Mouse (Mus musculus) liver, embryonic 14.5 days (tissue): Measurements from ENCODE around the gene Itpk1. TPM values are rescaled to one million over a fixed set of nuclear protein-coding genes. Genes with fewer than 3 reads are reported as not detected.

Experiments used
- ATAC-seq: fragments of 200-750 bp; cut with Nextera tagmentation; 2 replicates; pipeline ENCODE4 v1.8.0; 2017; ENCODE audit warnings: moderate number of reproducible peaks, mild to moderate bottlenecking, moderate library complexity; ENCODE audit not compliant: insufficient read depth
- DNase-seq, 3 experiments: peaks; one replicate each; pipeline ENCODE4 v3.0.0-alpha.2; 2012 to 2013; ENCODE audit warnings: low read depth in 3 of 3, low spot score in 3 of 3
- H3K27ac ChIP-seq: fragments of 300-500 bp; sonication (generic); 2 replicates; pipeline ENCODE4 v1.5.1; 2014; ENCODE audit warnings: moderate library complexity, mild to moderate bottlenecking, control low read depth, inconsistent platforms
- H3K27me3 ChIP-seq: fragments of 300-500 bp; sonication (generic); 2 replicates; pipeline ENCODE4 v1.6.1; 2014; ENCODE audit warnings: mild to moderate bottlenecking, low read length, moderate library complexity; ENCODE audit not compliant: control insufficient read depth, insufficient read depth
- H3K36me3 ChIP-seq: fragments of 300-500 bp; sonication (generic); replicated peaks from 2 replicates; pipeline ENCODE4 v1.6.1; 2014; ENCODE audit warnings: low read depth; ENCODE audit not compliant: control insufficient read depth, insufficient read depth
- H3K4me1 ChIP-seq, 2 experiments: fragments of 200-500 bp in 1 of 2; fragments of 300-500 bp in 1 of 2; sonication (generic) in 1 of 2; replicated peaks; 2 replicates each; pipeline ENCODE4 v1.6.1; 2012 to 2014; ENCODE audit warnings: antibody characterized with exemption in 1 of 2, inconsistent platforms in 1 of 2, low read length in 1 of 2; ENCODE audit not compliant: control insufficient read depth in 2 of 2, insufficient read depth in 2 of 2
- H3K4me2 ChIP-seq: fragments of 300-500 bp; sonication (generic); 2 replicates; pipeline ENCODE4 v1.6.1; 2014; ENCODE audit warnings: low read depth, mild to moderate bottlenecking, control low read depth, moderate library complexity
- H3K4me3 ChIP-seq, 2 experiments: fragments of 200-500 bp in 1 of 2; fragments of 300-500 bp in 1 of 2; sonication (generic) in 1 of 2; 2 replicates each; pipeline ENCODE4 v1.5.1; 2012 to 2014; ENCODE audit warnings: low read depth in 2 of 2, low read length in 2 of 2, mild to moderate bottlenecking in 2 of 2, control low read depth in 1 of 2, inconsistent platforms in 1 of 2, moderate library complexity in 1 of 2; ENCODE audit not compliant: insufficient read depth in 1 of 2
- H3K9ac ChIP-seq: fragments of 300-500 bp; sonication (generic); replicated peaks from 2 replicates; pipeline ENCODE4 v1.6.1; 2014; ENCODE audit warnings: mild to moderate bottlenecking, control low read depth, moderate library complexity
- H3K9me3 ChIP-seq: fragments of 300-500 bp; sonication (generic); 2 replicates; pipeline ENCODE4 v1.6.1; 2016; ENCODE audit warnings: low read length, mixed read lengths; ENCODE audit not compliant: control insufficient read depth
- CTCF ChIP-seq: IDR thresholded peaks from 2 replicates; pipeline ENCODE4 v1.5.1; 2016; ENCODE audit warnings: antibody characterized with exemption, low read depth, control low read depth
- EP300 ChIP-seq: IDR thresholded peaks from 2 replicates; pipeline ENCODE4 v1.6.1; 2016; ENCODE audit warnings: antibody characterized with exemption, low read depth
- WGBS: fragments of 180-500 bp; shearing (Covaris S2); extraction: QIAGEN DNeasy Blood & Tissue Kit; methylation state at CpG from one replicate; pipeline ENCODE4 v1.1.7; 2014; ENCODE audit not compliant: insufficient replicate concordance; 5-methylcytosine and 5-hydroxymethylcytosine counted together
- polyA plus RNA-seq, 2 experiments: library from polyadenylated mRNA; depleted of rRNA in 1 of 2; stranded (reverse) in 1 of 2; unstranded in 1 of 2; fragments of >200 nt; fragmentation: Nextera tagmentation in 1 of 2; extraction: Ambion mirVana in 1 of 2; gene quantifications; 2 replicates each; pipeline versions ENCODE4 v1.2.1 to v1.2.3; 2012 to 2014

The Itpk1 gene
- polyA plus RNA-seq, 2 experiments, result 2.3 to 2.4 TPM

- 72% methylated on average over 11 of the region's 11 CpGs for WGBS
These were observed 41.2 kb downstream of the Itpk1 start for GRCm38 (mm10) chr12:102663349-102664051.

DNA sequence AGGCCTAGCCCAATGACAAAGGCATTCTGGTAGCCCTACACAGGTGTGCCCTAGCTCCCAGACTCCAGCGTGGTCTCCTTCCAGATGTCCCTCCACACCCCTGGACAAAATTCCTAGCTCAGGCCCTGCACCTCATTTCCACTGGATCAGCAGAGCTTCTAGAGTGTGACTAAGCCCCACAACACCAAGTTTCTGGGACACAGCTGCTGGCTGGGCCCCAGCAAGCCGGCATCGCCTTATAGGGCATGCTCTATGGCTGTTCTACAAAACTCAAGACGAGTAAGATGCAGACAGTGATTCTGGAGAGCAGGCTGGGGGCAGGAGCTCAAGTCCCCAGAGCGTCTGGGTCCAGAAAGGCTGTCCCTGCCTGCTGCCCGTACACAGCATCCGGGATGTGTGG is 43.0 kb downstream of the Itpk1 start:
- Histone ChIP-seq H3K36me3 (no peaks in the 10 kb centered on the region), H3K27ac (no peak overlapping the region), H3K9ac (no peak overlapping the region), H3K4me1 (no peaks in the 10 kb centered on the region), H3K4me2 (no peak overlapping the region), H3K27me3 (no peaks in the 10 kb centered on the region), H3K9me3 (no peaks in the 10 kb centered on the region), H3K4me3 (no peak overlapping the region)
- 67% methylated on average over 7 of the region's 7 CpGs for WGBS
- TF ChIP-seq EP300 (no peak), CTCF (no peak)
- no peak for DNase-seq
- no peak for ATAC-seq

More at GRCm38 (mm10) chr12:102663349-102664051, 41.2 kb downstream of the Itpk1 start:
- DNase-seq (no peak), ATAC-seq (no peak)
- Histone ChIP-seq H3K4me1 (no peaks in the 10 kb centered on the region), H3K4me2 (no peak overlapping the region), H3K4me3 (no peak overlapping the region), H3K27ac (no peak overlapping the region), H3K27me3 (no peaks in the 10 kb centered on the region), H3K36me3 (no peaks in the 10 kb centered on the region), H3K9me3 (no peaks in the 10 kb centered on the region), H3K9ac (no peak overlapping the region)
- TF ChIP-seq CTCF (no peak), EP300 (no peak)

DNA sequence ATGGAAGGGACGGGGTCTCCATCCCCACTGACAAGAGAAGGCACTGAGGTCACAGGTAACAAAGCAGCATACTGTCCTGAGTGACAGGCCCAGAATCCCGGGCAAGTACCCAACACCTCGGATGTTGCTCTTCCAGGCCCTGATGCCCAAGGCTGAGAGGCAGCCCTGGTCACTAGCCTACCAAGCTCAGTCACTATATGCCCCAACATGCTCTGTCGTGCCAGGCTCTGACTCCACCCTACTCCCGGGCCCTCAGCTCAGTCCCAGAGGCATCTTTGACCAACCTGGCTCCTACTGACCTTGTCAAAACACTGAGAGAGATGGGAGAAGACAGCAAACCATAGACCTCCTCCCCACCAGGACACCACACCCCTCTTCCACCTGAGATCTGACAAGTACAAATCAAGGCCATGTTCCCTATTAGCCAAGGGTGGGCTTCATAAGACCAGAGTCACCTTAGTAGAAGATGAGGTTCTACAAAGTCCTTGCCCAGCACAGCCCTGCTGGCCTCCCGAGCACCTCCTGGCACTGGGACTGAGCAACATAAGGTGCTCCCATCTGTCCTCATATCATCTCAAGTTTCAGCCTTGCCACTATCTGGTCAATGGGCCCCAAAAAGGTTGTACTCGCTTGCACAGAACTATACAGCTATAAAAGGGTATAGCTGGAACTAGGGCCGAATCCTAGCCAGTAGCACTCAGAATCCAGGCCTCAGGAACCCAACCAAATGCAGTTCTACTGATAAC is 43.7 kb downstream of the Itpk1 start:
- WGBS, result 69% methylated on average over 8 of the region's 8 CpGs
- no peak for DNase-seq
- no peak overlapping the region for H3K27ac ChIP-seq
- no peaks in the 10 kb centered on the region for H3K27me3 ChIP-seq
- H3K4me3 ChIP-seq, result no peak overlapping the region
- H3K36me3 ChIP-seq, result no peaks in the 10 kb centered on the region
- H3K9ac ChIP-seq, result no peak overlapping the region
- no peak for TF ChIP-seq EP300
- TF ChIP-seq CTCF, result no peak
- no peak overlapping the region for H3K4me2 ChIP-seq
- no peak for ATAC-seq
- H3K9me3 ChIP-seq, result no peaks in the 10 kb centered on the region
- H3K4me1 ChIP-seq, result no peaks in the 10 kb centered on the region

DNA sequence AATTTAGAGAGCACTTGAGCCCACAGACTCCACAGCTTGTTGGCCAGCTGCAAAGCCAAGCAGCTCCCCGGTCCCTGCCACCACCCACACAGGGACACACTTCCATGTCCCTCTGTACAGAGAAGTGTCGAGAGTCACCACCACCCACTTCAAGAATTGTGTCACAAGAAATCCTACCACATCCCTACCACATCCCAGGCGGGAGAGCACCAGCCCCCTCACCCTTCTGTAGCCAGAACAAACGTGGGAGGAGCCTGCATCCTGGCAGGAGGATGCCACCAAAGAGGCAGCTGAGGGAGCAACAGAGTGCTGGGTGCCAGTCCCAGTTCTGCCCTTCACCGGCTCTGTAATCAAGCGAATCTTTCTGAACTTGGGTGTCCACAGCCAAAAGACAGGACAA is 51.7 kb downstream of the Itpk1 start:
- no peaks in the 10 kb centered on the region for H3K36me3 ChIP-seq
- no peak overlapping the region for H3K9ac ChIP-seq
- no peak overlapping the region for H3K27ac ChIP-seq
- H3K27me3 ChIP-seq, result no peaks in the 10 kb centered on the region
- no peak for TF ChIP-seq EP300
- no peak for TF ChIP-seq CTCF
- 59% methylated on average over 6 of the region's 6 CpGs for WGBS
- H3K4me3 ChIP-seq, result no peak overlapping the region
- no peak overlapping the region for H3K4me2 ChIP-seq
- ATAC-seq, result no peak
- no peak for DNase-seq
- peaks cover 0 to 11% of the 10 kb centered on the region in 2 experiments; a peak in 2 of 4 replicates for H3K4me1 ChIP-seq
- H3K9me3 ChIP-seq, result no peaks in the 10 kb centered on the region

DNA sequence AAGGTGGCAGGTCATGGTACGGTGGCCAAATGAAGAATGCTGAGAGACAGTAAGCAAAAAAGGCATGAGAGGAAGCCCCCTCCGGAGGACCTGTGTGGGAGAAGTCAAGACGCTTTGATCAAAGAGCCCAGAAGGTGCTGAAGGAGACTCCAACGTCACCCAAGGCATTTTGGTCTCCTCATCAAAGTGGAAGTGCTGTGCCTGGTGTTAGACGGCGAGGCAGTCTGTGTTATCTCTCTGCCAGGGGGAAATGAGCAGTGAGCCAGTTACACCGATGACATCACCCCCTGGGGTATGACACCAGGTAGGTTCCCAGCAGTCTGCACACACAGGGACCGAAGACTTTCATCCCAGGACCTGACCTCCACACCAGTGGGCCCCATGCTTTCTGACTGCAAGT is 52.3 kb downstream of the Itpk1 start:
- Histone ChIP-seq H3K9ac (no peak overlapping the region), H3K4me3 (no peak overlapping the region), H3K4me2 (no peak overlapping the region), H3K36me3 (no peaks in the 10 kb centered on the region), H3K27me3 (no peaks in the 10 kb centered on the region), H3K9me3 (no peaks in the 10 kb centered on the region), H3K4me1 (peaks cover 0 to 14% of the 10 kb centered on the region in 2 experiments; a peak in 2 of 4 replicates), H3K27ac (no peak overlapping the region)
- 15% methylated on average over 8 of the region's 8 CpGs for WGBS
- TF ChIP-seq CTCF, result no peak
- TF ChIP-seq EP300, result no peak
- ATAC-seq (no peak), DNase-seq (no peak)
